Mouse (Mus musculus) CH12.LX (cell line): Measurements from ENCODE around the gene Chmp5. TPM values are rescaled to one million over a fixed set of nuclear protein-coding genes. Genes with fewer than 3 reads are reported as not detected.

ENCODE experiments used
- DNase-seq: peaks from one replicate; pipeline ENCODE4 v3.0.0-alpha.2; 2013; ENCODE audit errors: extremely low read depth
- H3K27ac ChIP-seq: 2 replicates; pipeline ENCODE4 v1.5.1; 2012; ENCODE audit warnings: low read depth, mild to moderate bottlenecking, control low read depth, moderate library complexity; ENCODE audit not compliant: insufficient read depth
- H3K27me3 ChIP-seq: replicated peaks from 2 replicates; pipeline ENCODE3; 2012; ENCODE audit warnings: inconsistent platforms
- H3K36me3 ChIP-seq, 2 experiments: replicated peaks in 1 of 2; 2 replicates each; pipeline versions ENCODE3 to v1.6.1; 2012; ENCODE audit warnings: inconsistent platforms in 1 of 2, low read length in 1 of 2, mild to moderate bottlenecking in 1 of 2, mixed read lengths in 1 of 2, moderate library complexity in 1 of 2; ENCODE audit not compliant: control insufficient read depth in 1 of 2, insufficient read depth in 1 of 2
- H3K4me1 ChIP-seq, 2 experiments: 2 replicates each; pipeline ENCODE4 v1.6.1; 2012; ENCODE audit warnings: inconsistent platforms in 1 of 2, moderate library complexity in 1 of 2; ENCODE audit not compliant: insufficient read depth in 2 of 2, control insufficient read depth in 1 of 2
- H3K4me2 ChIP-seq: 2 replicates; pipeline ENCODE4 v1.6.1; 2012; ENCODE audit warnings: low read depth, mild to moderate bottlenecking, control low read depth; ENCODE audit not compliant: poor library complexity, insufficient read depth, severe bottlenecking
- H3K4me3 ChIP-seq, 3 experiments: fragments of 150-350 bp in 1 of 3; sonication (generic) in 1 of 3; replicated peaks in 1 of 3; 2 replicates each; pipeline versions ENCODE3 to v1.5.1; 2011 to 2012; ENCODE audit warnings: low read depth in 2 of 3, low read length in 2 of 3, mild to moderate bottlenecking in 2 of 3, moderate library complexity in 2 of 3, control low read depth in 1 of 3, improper control_type of control experiment in 1 of 3, inconsistent platforms in 1 of 3, mixed read lengths in 1 of 3; ENCODE audit not compliant: poor library complexity in 1 of 3
- H3K79me2 ChIP-seq: replicated peaks from 2 replicates; pipeline ENCODE4 v1.6.1; 2012; ENCODE audit warnings: mild to moderate bottlenecking, moderate library complexity; ENCODE audit not compliant: control insufficient read depth, poor library complexity, insufficient read depth, severe bottlenecking; ENCODE audit errors: extremely low read depth
- H3K9ac ChIP-seq: 2 replicates; pipeline ENCODE4 v1.6.1; 2012; ENCODE audit warnings: low read depth, mild to moderate bottlenecking, control low read depth, moderate library complexity; ENCODE audit not compliant: insufficient read depth
- H3K9me3 ChIP-seq: replicated peaks from 2 replicates; pipeline ENCODE3; 2012; ENCODE audit warnings: low read length, inconsistent platforms, mixed read lengths
- CHD1 ChIP-seq: IDR thresholded peaks from 2 replicates; pipeline ENCODE4 v1.6.1; 2012; ENCODE audit warnings: low read depth, low read length, improper control_type of control experiment, inconsistent platforms
- E2F4 ChIP-seq: IDR thresholded peaks from 2 replicates; pipeline ENCODE4 v1.6.1; 2011; ENCODE audit warnings: low read depth, low read length, improper control_type of control experiment; ENCODE audit not compliant: insufficient replicate concordance
- ELF1 ChIP-seq: IDR thresholded peaks from 2 replicates; pipeline ENCODE4 v1.6.1; 2014; ENCODE audit warnings: low read depth, mild to moderate bottlenecking, inconsistent platforms, low read length, improper control_type of control experiment
- EP300 ChIP-seq: IDR thresholded peaks from 2 replicates; pipeline ENCODE4 v1.6.1; 2011; ENCODE audit warnings: low read length, improper control_type of control experiment
- ETS1 ChIP-seq: conservative IDR thresholded peaks from 2 replicates; pipeline ENCODE4 v1.6.1; 2012; ENCODE audit warnings: low read depth, mild to moderate bottlenecking, inconsistent platforms, low read length, improper control_type of control experiment, moderate library complexity
- GABPA ChIP-seq: IDR thresholded peaks from 2 replicates; pipeline ENCODE4 v1.6.1; 2012; ENCODE audit warnings: low read depth, low read length, improper control_type of control experiment, inconsistent platforms; ENCODE audit not compliant: insufficient replicate concordance
- HCFC1 ChIP-seq: IDR thresholded peaks from 2 replicates; pipeline ENCODE4 v1.6.1; 2012; ENCODE audit warnings: low read depth, mild to moderate bottlenecking, inconsistent platforms, low read length, improper control_type of control experiment
- IRF4 ChIP-seq: IDR thresholded peaks from 2 replicates; pipeline ENCODE4 v1.6.1; 2014; ENCODE audit warnings: low read depth, mild to moderate bottlenecking, inconsistent platforms, low read length, improper control_type of control experiment
- JUN ChIP-seq: IDR thresholded peaks from 2 replicates; pipeline ENCODE4 v1.6.1; 2011; ENCODE audit warnings: low read depth, mild to moderate bottlenecking, low read length, improper control_type of control experiment, moderate library complexity; ENCODE audit not compliant: insufficient read depth
- JUND ChIP-seq: conservative IDR thresholded peaks from 2 replicates; pipeline ENCODE4 v1.6.1; 2011; ENCODE audit warnings: low read depth, low read length, improper control_type of control experiment
- MAFK ChIP-seq: IDR thresholded peaks from 2 replicates; pipeline ENCODE4 v1.6.1; 2011; ENCODE audit warnings: low read length, improper control_type of control experiment; ENCODE audit not compliant: insufficient replicate concordance
- MAX ChIP-seq: IDR thresholded peaks from 2 replicates; pipeline ENCODE4 v1.6.1; 2011; ENCODE audit warnings: low read length, improper control_type of control experiment
- MEF2A ChIP-seq: IDR thresholded peaks from 2 replicates; pipeline ENCODE4 v1.6.1; 2014; ENCODE audit warnings: low read depth, mild to moderate bottlenecking, inconsistent platforms, low read length, improper control_type of control experiment, borderline replicate concordance
- MXI1 ChIP-seq: IDR thresholded peaks from 2 replicates; pipeline ENCODE4 v1.6.1; 2011; ENCODE audit warnings: mild to moderate bottlenecking, low read depth, low read length, improper control_type of control experiment
- NRF1 ChIP-seq: IDR thresholded peaks from 2 replicates; pipeline ENCODE4 v1.6.1; 2014; ENCODE audit warnings: low read depth, mild to moderate bottlenecking, inconsistent platforms, low read length, improper control_type of control experiment, moderate library complexity
- PAX5 ChIP-seq: IDR thresholded peaks from 2 replicates; pipeline ENCODE4 v1.6.1; 2012; ENCODE audit warnings: low read length, inconsistent platforms, mixed read lengths
- POLR2A ChIP-seq: IDR thresholded peaks from 2 replicates; pipeline ENCODE4 v1.6.1; 2011; ENCODE audit warnings: low read depth, mild to moderate bottlenecking, improper control_type of control experiment, low read length
- POLR2AphosphoS2 ChIP-seq: IDR thresholded peaks from 2 replicates; pipeline ENCODE4 v1.6.1; 2011; ENCODE audit warnings: low read depth, low read length, improper control_type of control experiment
- SIN3A ChIP-seq: IDR thresholded peaks from 2 replicates; pipeline ENCODE4 v1.6.1; 2012; ENCODE audit warnings: low read length, improper control_type of control experiment, inconsistent platforms
- SMC3 ChIP-seq: IDR thresholded peaks from 2 replicates; pipeline ENCODE4 v1.6.1; 2011; ENCODE audit warnings: low read depth, low read length, improper control_type of control experiment
- TBP ChIP-seq: conservative IDR thresholded peaks from 2 replicates; pipeline ENCODE4 v1.6.1; 2011; ENCODE audit warnings: low read depth, low read length, improper control_type of control experiment
- TCF12 ChIP-seq: IDR thresholded peaks from 2 replicates; pipeline ENCODE4 v1.6.1; 2014; ENCODE audit warnings: low read depth, mild to moderate bottlenecking, inconsistent platforms, low read length, improper control_type of control experiment
- UBTF ChIP-seq: IDR thresholded peaks from 2 replicates; pipeline ENCODE4 v1.6.1; 2012; ENCODE audit warnings: low read depth, mild to moderate bottlenecking, inconsistent platforms, low read length, improper control_type of control experiment, moderate library complexity
- USF1 ChIP-seq: IDR thresholded peaks from 2 replicates; pipeline ENCODE4 v1.6.1; 2014; ENCODE audit warnings: low read depth, mild to moderate bottlenecking, inconsistent platforms, low read length, improper control_type of control experiment
- USF2 ChIP-seq: conservative IDR thresholded peaks from 2 replicates; pipeline ENCODE4 v1.6.1; 2011; ENCODE audit warnings: low read depth, low read length, improper control_type of control experiment
- ZC3H11A ChIP-seq: IDR thresholded peaks from 2 replicates; pipeline ENCODE4 v1.6.1; 2012; ENCODE audit warnings: low read depth, mild to moderate bottlenecking, inconsistent platforms, low read length, improper control_type of control experiment
- ZKSCAN1 ChIP-seq: IDR thresholded peaks from 2 replicates; pipeline ENCODE4 v1.6.1; 2012; ENCODE audit warnings: low read depth, inconsistent platforms, low read length, improper control_type of control experiment, borderline replicate concordance
- ZMIZ1 ChIP-seq: IDR thresholded peaks from 2 replicates; pipeline ENCODE4 v1.6.1; 2012; ENCODE audit warnings: low read depth, mild to moderate bottlenecking, inconsistent platforms, low read length, improper control_type of control experiment
- ZNF384 ChIP-seq: IDR thresholded peaks from 2 replicates; pipeline ENCODE4 v1.6.1; 2012; ENCODE audit warnings: low read depth, low read length, improper control_type of control experiment, inconsistent platforms
- dilution Hi-C: fragments of 300-500 bp; cut with MboI; formaldehyde crosslinking; loops from 2 replicates; pipeline ENCODE4 v1.14.3; 2020; ENCODE audit warnings: low sequenced_read_pairs; ENCODE audit not compliant: extremely low pct_unique_long_range_greater_than_20kb, extremely low pct_ligation_motif_present
- in situ Hi-C: fragments of 300-500 bp; cut with MboI; formaldehyde crosslinking; loops from 3 replicates; pipeline ENCODE4 v1.14.3; 2019; ENCODE audit warnings: low sequenced_read_pairs, low pct_ligation_motif_present, low pct_unique_long_range_greater_than_20kb, mixed read lengths
- polyA plus RNA-seq: library from polyadenylated mRNA; unstranded; fragments of >175 nt; gene quantifications from 2 replicates; pipeline ENCODE4 v1.2.1, GENCODE M21; 2012; ENCODE audit warnings: low read depth; ENCODE audit not compliant: insufficient read length
- total RNA-seq, 2 experiments: library from RNA; depleted of rRNA; stranded (reverse); fragments of 300-350 nt in 1 of 2; fragments of >200 nt in 1 of 2; gene quantifications; 2 replicates each; pipeline ENCODE4 v1.2.3; 2012 to 2014

Gene Chmp5
- total and polyA plus RNA-seq, 3 experiments = 45.9 to 86.7 (median 53.0) TPM

- Histone ChIP-seq H3K4me3 (no peak overlapping the region), H3K36me3 (peaks cover 63 to 99% of the 10 kb centered on the region in 2 experiments), H3K4me1 (no peaks in the 10 kb centered on the region), H3K27me3 (no peaks in the 10 kb centered on the region), H3K4me2 (no peak overlapping the region), H3K9ac (no peak overlapping the region), H3K79me2 (peaks cover 31% of the 10 kb centered on the region), H3K9me3 (no peaks in the 10 kb centered on the region), H3K27ac (no peak overlapping the region)
- dilution Hi-C loops = no loop called here
- in situ Hi-C loops = no loop called here
- DNase-seq = no peak
- TF ChIP-seq SMC3 (no peak), ZKSCAN1 (no peak), TBP (no peak), EP300 (no peak), MAFK (no peak), TCF12 (no peak)
Observed at GRCm38 (mm10) chr4:40983686-40984085, 35.5 kb downstream of the Chmp5 start.

- dilution Hi-C loops (no loop called here), in situ Hi-C loops (no loop called here)
- H3K36me3 ChIP-seq = peaks cover 74 to 96% of the 10 kb centered on the region in 2 experiments
Observed at GRCm38 (mm10) chr4:40989633-40990032, 41.4 kb downstream of the Chmp5 start.

GRCm38 (mm10) chr4:40996302-40996701 is 48.1 kb downstream of the Chmp5 start:
- Histone ChIP-seq H3K36me3 (peaks cover 80 to 96% of the 10 kb centered on the region in 2 experiments), H3K9ac (no peak overlapping the region), H3K79me2 (no peaks in the 10 kb centered on the region; the same call in 1 of the 2 replicates), H3K27ac (no peak overlapping the region), H3K27me3 (no peaks in the 10 kb centered on the region), H3K4me1 (no peaks in the 10 kb centered on the region), H3K4me2 (no peak overlapping the region), H3K4me3 (no peak overlapping the region), H3K9me3 (no peaks in the 10 kb centered on the region)
- DNase-seq = no peak
- in situ Hi-C loops (no loop called here), dilution Hi-C loops (no loop called here)
- no peak for TF ChIP-seq MAX
- no peak for TF ChIP-seq MEF2A
- no peak for TF ChIP-seq HCFC1
- TF ChIP-seq USF2 = no peak
- no peak for TF ChIP-seq E2F4
- no peak for TF ChIP-seq SIN3A
- TF ChIP-seq ETS1 = no peak
- TF ChIP-seq UBTF = no peak
- no peak for TF ChIP-seq ZNF384
- TF ChIP-seq JUN = no peak

More at GRCm38 (mm10) chr4:40989633-40990032, 41.4 kb downstream of the Chmp5 start:
- H3K79me2 ChIP-seq = peaks cover 2% of the 10 kb centered on the region; the same call in 1 of the 2 replicates
- TF ChIP-seq PAX5 (no peak), ZNF384 (no peak), ZMIZ1 (no peak), ELF1 (no peak), JUND (no peak), ZC3H11A (no peak), E2F4 (no peak), POLR2AphosphoS2 (no peak), USF1 (no peak), JUN (no peak), MXI1 (no peak), IRF4 (no peak), ZKSCAN1 (no peak), SIN3A (no peak), NRF1 (no peak), HCFC1 (no peak), CHD1 (no peak), GABPA (no peak), POLR2A (no peak), ETS1 (no peak)
- TF ChIP-seq, all 38 proteins: peak for 0
- DNase-seq = no peak
- no peak overlapping the region for H3K9ac ChIP-seq
- no peak overlapping the region for H3K4me3 ChIP-seq
- H3K27ac ChIP-seq = no peak overlapping the region
- no peaks in the 10 kb centered on the region for H3K9me3 ChIP-seq
- no peaks in the 10 kb centered on the region for H3K4me1 ChIP-seq
- no peak overlapping the region for H3K4me2 ChIP-seq
- H3K27me3 ChIP-seq = no peaks in the 10 kb centered on the region
